ENCODE assay signal across 28 mouse cellular contexts in the genomic region with DNA sequence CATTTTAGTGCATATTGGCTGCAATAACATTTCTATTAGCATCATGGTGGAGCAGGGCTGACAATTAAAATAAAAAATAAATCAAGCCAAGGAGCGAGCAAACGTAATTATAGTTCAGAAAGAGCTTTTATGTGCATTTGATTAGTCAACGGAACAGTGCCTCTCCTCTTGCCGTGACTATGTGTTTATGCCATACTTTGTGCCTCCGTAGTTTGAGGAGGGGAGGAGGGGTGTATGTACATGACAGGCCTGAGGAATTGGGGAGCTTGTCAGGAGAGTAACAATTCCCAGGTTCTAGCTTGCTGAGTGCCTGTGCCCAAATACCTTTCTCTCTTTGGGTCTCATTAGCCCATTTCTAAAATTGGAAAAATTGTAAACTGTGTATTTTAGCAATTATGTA.
"Had no signal": no experiment of that assay in that cellular context is flagged by ENCODE, and none has a peak within 500 bp of the region (broad histone marks: within the 10 kb centered on the region; RNA-seq: fewer than 3 reads in every experiment).

No protein-coding gene starts in this region.

- H3K36me3 ChIP-seq: embryonic facial prominence, embryonic 10.5 days; embryonic facial prominence, embryonic 12.5 days; embryonic facial prominence, embryonic 13.5 days; embryonic facial prominence, embryonic 15.5 days; forebrain, embryonic 10.5 days; forebrain, embryonic 12.5 days; forebrain, embryonic 15.5 days had no signal

- H3K27me3 ChIP-seq: embryonic facial prominence, embryonic 12.5 days; embryonic facial prominence, embryonic 15.5 days; forebrain, embryonic 13.5 days; forebrain, embryonic 15.5 days had no signal

- H3K4me1 ChIP-seq: embryonic facial prominence, embryonic 12.5 days; embryonic facial prominence, embryonic 15.5 days; forebrain, embryonic 12.5 days; forebrain, embryonic 13.5 days; forebrain, embryonic 15.5 days had no signal

- H3K4me2 ChIP-seq: embryonic facial prominence, embryonic 12.5 days; embryonic facial prominence, embryonic 13.5 days; embryonic facial prominence, embryonic 15.5 days; forebrain, embryonic 12.5 days; forebrain, embryonic 13.5 days; forebrain, embryonic 15.5 days had no signal

- H3K9me3 ChIP-seq: embryonic facial prominence, embryonic 10.5 days; embryonic facial prominence, embryonic 12.5 days; embryonic facial prominence, embryonic 13.5 days; embryonic facial prominence, embryonic 15.5 days; forebrain, embryonic 10.5 days; forebrain, embryonic 12.5 days; forebrain, embryonic 13.5 days; forebrain, embryonic 15.5 days had no signal

- H3K9ac ChIP-seq: embryonic facial prominence, embryonic 12.5 days; embryonic facial prominence, embryonic 13.5 days; embryonic facial prominence, embryonic 15.5 days; forebrain, embryonic 12.5 days; forebrain, embryonic 13.5 days; forebrain, embryonic 15.5 days; forebrain, postnatal 0 days had no signal

- DNase-seq: cerebellum, adult 2 months; cerebellum, adult 8-10 months; cerebellum, adult 9-10 months; cerebellum, adult 9-11 months; cerebellum, postnatal 10 days; cerebellum, postnatal 14 days; cerebellum, postnatal 25 days; cerebellum, postnatal 36 days; embryo, embryonic 11 days; forebrain, postnatal 0 days; gastrocnemius, adult 2 months; gastrocnemius, postnatal 10 days; gastrocnemius, postnatal 14 days; gastrocnemius, postnatal 25 days; gastrocnemius, postnatal 36 days; heart, adult 18-20 months; heart, adult 2 months had no signal

- H3K4me3 ChIP-seq: embryonic facial prominence, embryonic 10.5 days; embryonic facial prominence, embryonic 12.5 days; embryonic facial prominence, embryonic 13.5 days; embryonic facial prominence, embryonic 15.5 days; erythroblast, embryonic 14.5 days; forebrain, embryonic 10.5 days; forebrain, embryonic 12.5 days; forebrain, embryonic 13.5 days; forebrain, embryonic 15.5 days; gastrocnemius, adult 2 months; heart, adult 2 months had no signal

- ATAC-seq: forebrain, embryonic 13.5 days; forebrain, embryonic 14.5 days; forebrain, embryonic 15.5 days; forebrain, embryonic 16.5 days; forebrain, postnatal 0 days had no signal

- H3K27ac ChIP-seq: embryonic facial prominence, embryonic 10.5 days; embryonic facial prominence, embryonic 12.5 days; embryonic facial prominence, embryonic 13.5 days; embryonic facial prominence, embryonic 15.5 days; forebrain, embryonic 10.5 days; forebrain, embryonic 12.5 days; forebrain, embryonic 13.5 days; forebrain, embryonic 15.5 days; gastrocnemius, adult 2 months; heart, adult 2 months had no signal
